Mouse (Mus musculus): ENCODE results near the gene Mlph. TPM values are rescaled to one million over a fixed set of nuclear protein-coding genes. Genes with fewer than 3 reads are reported as not detected.

Mlph gene
- polyA plus RNA-seq, 1 experiment from 2014 or later: 8.8 TPM

DNA sequence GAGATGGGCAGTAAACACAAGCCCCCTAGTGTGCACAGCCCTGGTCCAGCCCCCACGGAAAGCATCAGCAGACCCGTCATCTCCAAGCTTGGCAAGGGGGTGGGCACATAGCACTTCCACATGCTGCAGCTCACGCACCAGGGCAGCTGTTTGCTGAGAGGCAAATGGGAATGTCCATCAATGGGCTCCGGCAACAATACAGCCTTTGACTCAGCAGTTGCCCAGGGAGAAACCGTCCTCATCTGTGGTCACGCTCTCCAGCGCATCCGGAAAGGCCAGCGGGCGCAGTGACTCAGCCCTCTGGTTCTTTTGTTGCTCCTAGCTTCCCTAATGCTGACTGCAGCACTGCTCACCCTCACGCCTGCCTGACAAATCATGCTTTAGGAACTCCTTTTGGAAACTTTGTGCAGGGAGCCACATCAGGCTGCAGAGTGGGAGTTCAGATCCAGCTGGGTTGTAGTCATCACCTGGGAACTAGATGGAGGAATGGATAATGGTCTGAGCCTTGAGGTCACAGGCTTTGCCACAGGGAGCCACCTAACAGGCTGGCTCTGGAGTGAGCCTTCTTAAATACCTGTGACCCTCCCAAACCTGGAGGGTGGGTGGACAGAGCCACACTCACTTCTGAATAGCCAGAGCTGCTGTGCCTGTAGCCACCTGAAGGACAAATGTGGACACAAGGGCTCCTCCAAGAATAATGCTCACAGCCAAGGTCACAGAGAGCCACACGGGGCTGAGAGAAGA is 60.2 kb downstream of the Mlph start:
- 33% methylated on average over 12 of the region's 12 CpGs for WGBS
- ATAC-seq (ENCODE audit: low FRiP score, low TSS enrichment): peak; percentile 41; the same call in 1 of the 2 replicates
- TF ChIP-seq EP300 (optimal IDR thresholded peaks at IDR 0.05): no peak
- TF ChIP-seq CTCF (IDR thresholded peaks at IDR 0.05; ENCODE audit: low read depth): no peak
- Histone ChIP-seq H3K9ac (ENCODE audit: low read length) (no peak overlapping the region), H3K9me3 (ENCODE audit: control insufficient read depth, low read length) (no peaks in the 10 kb centered on the region), H3K36me3 (ENCODE audit: control insufficient read depth, insufficient read depth, low read length) (no peaks in the 10 kb centered on the region), H3K4me1 (replicated peaks; ENCODE audit: control insufficient read depth, insufficient read depth) (peaks cover 2% of the 10 kb centered on the region; the same call in 1 of the 2 replicates), H3K4me2 (replicated peaks; ENCODE audit: low read depth) (no peak overlapping the region), H3K4me3 (ENCODE audit: low read depth, low read length) (no peak overlapping the region), H3K27me3 (ENCODE audit: control insufficient read depth, insufficient read depth, low read length) (no peaks in the 10 kb centered on the region), H3K27ac (replicated peaks) (no peak overlapping the region)
- DNase-seq (ENCODE audit: low spot score): no peak

DNA sequence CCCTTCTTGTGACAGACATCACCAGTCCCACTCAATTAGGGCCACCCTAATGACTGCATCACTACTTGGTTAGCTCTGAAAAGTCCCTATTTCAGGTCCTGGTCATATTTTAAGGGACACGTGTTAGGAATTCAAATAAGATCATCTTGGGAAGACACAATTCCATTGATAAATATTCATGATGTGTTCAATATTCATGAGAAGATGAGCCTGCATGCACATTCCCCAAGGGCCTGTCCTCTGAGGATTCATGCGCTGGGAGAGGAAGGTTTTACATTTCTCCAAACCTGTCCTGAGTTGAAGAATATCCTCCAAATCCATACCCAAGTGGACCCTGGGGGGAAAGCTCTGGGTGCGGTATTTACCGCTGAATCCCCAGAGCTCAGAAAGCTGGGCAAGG is 61.1 kb downstream of the Mlph start:
- no peaks in the 10 kb centered on the region for H3K9me3 ChIP-seq (ENCODE audit: control insufficient read depth, low read length)
- H3K36me3 ChIP-seq (ENCODE audit: control insufficient read depth, insufficient read depth, low read length): no peaks in the 10 kb centered on the region
- H3K27ac ChIP-seq (replicated peaks): no peak overlapping the region
- no peak overlapping the region for H3K4me2 ChIP-seq (replicated peaks; ENCODE audit: low read depth)
- H3K4me3 ChIP-seq (ENCODE audit: low read depth, low read length): no peak overlapping the region
- H3K9ac ChIP-seq (ENCODE audit: low read length): no peak overlapping the region
- peaks cover 2% of the 10 kb centered on the region; the same call in 1 of the 2 replicates for H3K4me1 ChIP-seq (replicated peaks; ENCODE audit: control insufficient read depth, insufficient read depth)
- DNase-seq (ENCODE audit: low spot score): no peak
- 96% methylated on average over 4 of the region's 4 CpGs for WGBS
- TF ChIP-seq EP300 (optimal IDR thresholded peaks at IDR 0.05): no peak
- no peak for TF ChIP-seq CTCF (IDR thresholded peaks at IDR 0.05; ENCODE audit: low read depth)
- no peak for ATAC-seq (ENCODE audit: low FRiP score, low TSS enrichment)
- no peaks in the 10 kb centered on the region for H3K27me3 ChIP-seq (ENCODE audit: control insufficient read depth, insufficient read depth, low read length)

DNA sequence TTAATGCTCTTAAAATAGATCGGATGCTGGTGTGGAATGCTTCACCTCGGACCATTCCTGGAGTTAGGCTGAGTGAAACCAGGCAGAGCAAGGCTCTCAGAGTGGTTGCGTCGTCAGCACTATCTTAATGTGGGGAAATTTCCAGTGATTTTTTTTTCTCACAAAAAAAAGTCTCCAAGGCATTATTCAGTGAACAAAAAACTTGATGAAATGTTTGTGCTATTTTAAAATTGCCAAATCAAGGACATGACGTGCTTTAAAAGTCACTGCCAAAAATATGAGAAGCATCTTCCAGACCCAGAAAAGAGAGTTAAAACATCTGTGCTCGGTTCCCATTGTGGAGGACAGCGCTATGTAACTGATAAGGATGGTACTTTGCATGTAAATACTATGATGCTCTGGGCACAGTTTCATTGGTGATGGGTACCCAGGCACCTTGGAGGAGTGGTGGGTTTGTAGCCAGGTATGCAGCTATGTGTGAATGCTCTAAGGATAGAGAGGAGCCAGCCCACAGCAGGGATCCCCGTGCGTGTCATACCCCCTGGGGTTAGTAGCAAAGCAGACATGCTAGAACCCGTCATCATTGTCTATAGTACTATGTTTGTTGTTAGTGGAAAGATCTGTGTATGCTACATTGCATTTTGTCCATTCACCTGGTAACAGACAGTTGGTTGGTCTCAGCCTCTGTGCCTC is 65.9 kb downstream of the Mlph start:
- TF ChIP-seq EP300 (optimal IDR thresholded peaks at IDR 0.05) (no peak), CTCF (IDR thresholded peaks at IDR 0.05; ENCODE audit: low read depth) (no peak)
- no peak overlapping the region for H3K9ac ChIP-seq (ENCODE audit: low read length)
- H3K36me3 ChIP-seq (ENCODE audit: control insufficient read depth, insufficient read depth, low read length): no peaks in the 10 kb centered on the region
- WGBS: 44% methylated on average over 10 of the region's 10 CpGs
- no peaks in the 10 kb centered on the region for H3K9me3 ChIP-seq (ENCODE audit: control insufficient read depth, low read length)
- H3K27ac ChIP-seq (replicated peaks): peak overlapping the region; percentile 45; the same call in 1 of the 2 replicates
- no peak overlapping the region for H3K4me2 ChIP-seq (replicated peaks; ENCODE audit: low read depth)
- H3K27me3 ChIP-seq (ENCODE audit: control insufficient read depth, insufficient read depth, low read length): no peaks in the 10 kb centered on the region
- ATAC-seq (ENCODE audit: low FRiP score, low TSS enrichment): peak; percentile 73; the same call in 1 of the 2 replicates
- H3K4me3 ChIP-seq (ENCODE audit: low read depth, low read length): no peak overlapping the region
- no peaks in the 10 kb centered on the region for H3K4me1 ChIP-seq (replicated peaks; ENCODE audit: control insufficient read depth, insufficient read depth)
- DNase-seq (ENCODE audit: low spot score): no peak

DNA sequence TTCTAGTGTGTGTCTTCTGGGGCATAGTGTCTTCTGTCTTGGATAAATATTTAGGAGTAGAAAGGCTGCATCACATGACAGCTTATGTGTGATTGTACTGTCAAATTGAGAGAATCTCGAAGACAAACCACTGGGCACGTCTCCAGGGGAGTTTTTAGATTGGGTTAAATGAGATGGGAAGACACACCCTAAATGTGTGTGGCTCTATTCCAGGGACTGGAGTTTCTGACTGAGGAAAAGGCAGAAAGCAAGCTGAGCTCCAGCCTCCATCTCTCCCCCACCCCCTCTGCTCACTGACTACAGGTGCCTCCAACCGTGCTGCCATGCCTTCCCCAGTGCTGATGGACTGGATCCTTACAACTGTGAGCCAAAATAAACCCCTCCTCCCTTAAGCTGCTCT is 66.5 kb downstream of the Mlph start:
- Histone ChIP-seq H3K9ac (ENCODE audit: low read length) (no peak overlapping the region), H3K9me3 (ENCODE audit: control insufficient read depth, low read length) (no peaks in the 10 kb centered on the region), H3K27ac (replicated peaks) (no peak overlapping the region; the same call in 1 of the 2 replicates), H3K36me3 (ENCODE audit: control insufficient read depth, insufficient read depth, low read length) (no peaks in the 10 kb centered on the region), H3K4me2 (replicated peaks; ENCODE audit: low read depth) (no peak overlapping the region), H3K4me1 (replicated peaks; ENCODE audit: control insufficient read depth, insufficient read depth) (no peaks in the 10 kb centered on the region), H3K4me3 (ENCODE audit: low read depth, low read length) (no peak overlapping the region), H3K27me3 (ENCODE audit: control insufficient read depth, insufficient read depth, low read length) (no peaks in the 10 kb centered on the region)
- DNase-seq (ENCODE audit: low spot score) (no peak), ATAC-seq (ENCODE audit: low FRiP score, low TSS enrichment) (no peak)
- no peak for TF ChIP-seq EP300 (optimal IDR thresholded peaks at IDR 0.05)
- no peak for TF ChIP-seq CTCF (IDR thresholded peaks at IDR 0.05; ENCODE audit: low read depth)
- 49% methylated on average over 3 of the region's 3 CpGs for WGBS

DNA sequence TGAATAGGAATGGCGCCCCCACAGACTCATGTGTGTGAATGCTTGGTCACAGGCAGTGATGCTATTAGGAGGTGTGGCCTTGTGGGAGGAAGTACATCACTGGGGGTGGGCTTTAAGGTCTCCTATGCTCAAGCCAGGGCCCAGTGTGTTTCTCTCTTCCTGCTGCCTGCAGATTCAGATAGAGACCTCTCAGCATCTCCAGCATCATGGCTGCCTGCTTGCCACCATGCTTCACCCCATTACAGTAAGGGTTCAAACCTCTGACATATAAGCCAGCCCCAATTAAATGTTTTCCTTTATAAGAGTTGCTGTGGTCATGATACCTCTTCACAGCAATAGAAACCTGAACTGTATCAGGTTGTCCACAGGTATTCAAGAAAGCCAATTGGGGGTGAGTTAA is 81.0 kb downstream of the Mlph start:
- no peaks in the 10 kb centered on the region for H3K27me3 ChIP-seq (ENCODE audit: control insufficient read depth, insufficient read depth, low read length)
- WGBS: 82% methylated on average over 1 of the region's 1 CpGs
- no peak for DNase-seq (ENCODE audit: low spot score)

DNA sequence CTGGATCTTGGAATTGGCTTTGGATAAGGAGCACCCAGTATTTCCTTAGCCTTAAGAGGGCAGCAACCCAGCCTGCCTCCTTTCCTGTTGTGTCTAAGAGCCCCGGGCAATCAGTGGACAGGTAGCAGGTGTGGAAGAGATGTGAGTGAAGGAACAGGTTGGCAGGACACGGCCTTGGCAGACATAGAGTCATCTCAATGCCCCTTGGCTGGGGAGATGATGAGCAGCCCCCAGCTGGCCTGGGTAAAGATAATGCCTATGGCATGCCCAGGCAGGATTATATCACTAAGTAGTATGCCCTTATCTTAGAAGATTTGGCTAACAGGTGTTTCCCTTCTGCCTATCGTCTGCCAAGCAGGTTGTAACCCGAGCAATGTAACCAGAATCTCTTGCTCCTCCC is 82.3 kb downstream of the Mlph start:
- Histone ChIP-seq H3K9me3 (ENCODE audit: control insufficient read depth, low read length) (no peaks in the 10 kb centered on the region), H3K4me3 (ENCODE audit: low read depth, low read length) (no peak overlapping the region), H3K27me3 (ENCODE audit: control insufficient read depth, insufficient read depth, low read length) (no peaks in the 10 kb centered on the region), H3K9ac (ENCODE audit: low read length) (no peak overlapping the region), H3K4me1 (replicated peaks; ENCODE audit: control insufficient read depth, insufficient read depth) (peaks cover 4% of the 10 kb centered on the region), H3K36me3 (ENCODE audit: control insufficient read depth, insufficient read depth, low read length) (no peaks in the 10 kb centered on the region), H3K27ac (replicated peaks) (no peak overlapping the region), H3K4me2 (replicated peaks; ENCODE audit: low read depth) (no peak overlapping the region)
- 45% methylated on average over 4 of the region's 4 CpGs for WGBS
- ATAC-seq (ENCODE audit: low FRiP score, low TSS enrichment): no peak
- TF ChIP-seq CTCF (IDR thresholded peaks at IDR 0.05; ENCODE audit: low read depth) (no peak), EP300 (optimal IDR thresholded peaks at IDR 0.05) (no peak)
- no peak for DNase-seq (ENCODE audit: low spot score)

More for the DNA sequence above, 81.0 kb downstream of the Mlph start:
- TF ChIP-seq CTCF (IDR thresholded peaks at IDR 0.05; ENCODE audit: low read depth) (no peak), EP300 (optimal IDR thresholded peaks at IDR 0.05) (no peak)
- no peak overlapping the region for H3K9ac ChIP-seq (ENCODE audit: low read length)
- ATAC-seq (ENCODE audit: low FRiP score, low TSS enrichment): no peak
- H3K4me2 ChIP-seq (replicated peaks; ENCODE audit: low read depth): no peak overlapping the region
- no peaks in the 10 kb centered on the region for H3K9me3 ChIP-seq (ENCODE audit: control insufficient read depth, low read length)
- no peaks in the 10 kb centered on the region for H3K36me3 ChIP-seq (ENCODE audit: control insufficient read depth, insufficient read depth, low read length)
- no peak overlapping the region for H3K27ac ChIP-seq (replicated peaks)
- H3K4me1 ChIP-seq (replicated peaks; ENCODE audit: control insufficient read depth, insufficient read depth): peaks cover 4% of the 10 kb centered on the region
- no peak overlapping the region for H3K4me3 ChIP-seq (ENCODE audit: low read depth, low read length)
